Mouse (Mus musculus) B cell, adult 2 months (primary cell): Measurements from ENCODE around the gene Ptprt.

Experiments
- DNase-seq, 2 experiments: peaks; one replicate each; pipeline ENCODE4 v3.0.0; 2022

The Ptprt gene

GRCm38 (mm10) chr2:161907214-161907613 lies 753.7 kb downstream of the Ptprt start:
- no peak for DNase-seq

GRCm38 (mm10) chr2:161902196-161902595 lies 758.8 kb downstream of the Ptprt start:
- no peak for DNase-seq

- no peak for DNase-seq
Observed at GRCm38 (mm10) chr2:161884446-161884845, 776.5 kb downstream of the Ptprt start.

- no peak for DNase-seq
Observed at GRCm38 (mm10) chr2:161882580-161882979, 778.4 kb downstream of the Ptprt start.

GRCm38 (mm10) chr2:161880941-161881340 lies 780.0 kb downstream of the Ptprt start:
- DNase-seq: no peak

- no peak for DNase-seq
Observed at GRCm38 (mm10) chr2:161865231-161865630, 795.7 kb downstream of the Ptprt start.

- DNase-seq: no peak
Observed at GRCm38 (mm10) chr2:161858813-161859212, 802.1 kb downstream of the Ptprt start.

- DNase-seq: no peak
Observed at GRCm38 (mm10) chr2:161858361-161858760, 802.6 kb downstream of the Ptprt start.

- DNase-seq: no peak
Observed at GRCm38 (mm10) chr2:161835001-161835400, 825.9 kb downstream of the Ptprt start.

- DNase-seq: no peak
Observed at GRCm38 (mm10) chr2:161833846-161834245, 827.1 kb downstream of the Ptprt start.

GRCm38 (mm10) chr2:161813326-161813725 lies 847.6 kb downstream of the Ptprt start:
- no peak for DNase-seq

- DNase-seq: no peak
Observed at GRCm38 (mm10) chr2:161808086-161808801, 852.7 kb downstream of the Ptprt start.

GRCm38 (mm10) chr2:161806287-161807007 lies 854.5 kb downstream of the Ptprt start:
- no peak for DNase-seq

GRCm38 (mm10) chr2:161799946-161800345 lies 861.0 kb downstream of the Ptprt start:
- DNase-seq: no peak

- no peak for DNase-seq
Observed at GRCm38 (mm10) chr2:161767528-161767927, 893.4 kb downstream of the Ptprt start.

GRCm38 (mm10) chr2:161713024-161713423 lies 947.9 kb downstream of the Ptprt start:
- DNase-seq: no peak

- DNase-seq: no peak
Observed at GRCm38 (mm10) chr2:161709316-161709715, 951.6 kb downstream of the Ptprt start.

- DNase-seq: no peak
Observed at GRCm38 (mm10) chr2:161706386-161706915, 954.5 kb downstream of the Ptprt start.

- DNase-seq: no peak
Observed at GRCm38 (mm10) chr2:161704811-161705210, 956.1 kb downstream of the Ptprt start.

GRCm38 (mm10) chr2:161704410-161704809 lies 956.5 kb downstream of the Ptprt start:
- DNase-seq: no peak

GRCm38 (mm10) chr2:161695819-161696218 lies 965.1 kb downstream of the Ptprt start:
- no peak for DNase-seq

- no peak for DNase-seq
Observed at GRCm38 (mm10) chr2:161668302-161668986, 992.5 kb downstream of the Ptprt start.

- DNase-seq: no peak
Observed at GRCm38 (mm10) chr2:161661912-161662311, 999.0 kb downstream of the Ptprt start.

- no peak for DNase-seq
Observed at GRCm38 (mm10) chr2:161660827-161661226, 1000.1 kb downstream of the Ptprt start.
